Mouse (Mus musculus): Measurements from ENCODE around the gene Sec22b. TPM values are rescaled to one million over a fixed set of nuclear protein-coding genes. Genes with fewer than 3 reads are reported as not detected.

The Sec22b gene
- 120 and 136 TPM in 2 replicates for polyA plus RNA-seq (2014; fragmentation: Nextera tagmentation; extraction: Ambion mirVana)

DNA sequence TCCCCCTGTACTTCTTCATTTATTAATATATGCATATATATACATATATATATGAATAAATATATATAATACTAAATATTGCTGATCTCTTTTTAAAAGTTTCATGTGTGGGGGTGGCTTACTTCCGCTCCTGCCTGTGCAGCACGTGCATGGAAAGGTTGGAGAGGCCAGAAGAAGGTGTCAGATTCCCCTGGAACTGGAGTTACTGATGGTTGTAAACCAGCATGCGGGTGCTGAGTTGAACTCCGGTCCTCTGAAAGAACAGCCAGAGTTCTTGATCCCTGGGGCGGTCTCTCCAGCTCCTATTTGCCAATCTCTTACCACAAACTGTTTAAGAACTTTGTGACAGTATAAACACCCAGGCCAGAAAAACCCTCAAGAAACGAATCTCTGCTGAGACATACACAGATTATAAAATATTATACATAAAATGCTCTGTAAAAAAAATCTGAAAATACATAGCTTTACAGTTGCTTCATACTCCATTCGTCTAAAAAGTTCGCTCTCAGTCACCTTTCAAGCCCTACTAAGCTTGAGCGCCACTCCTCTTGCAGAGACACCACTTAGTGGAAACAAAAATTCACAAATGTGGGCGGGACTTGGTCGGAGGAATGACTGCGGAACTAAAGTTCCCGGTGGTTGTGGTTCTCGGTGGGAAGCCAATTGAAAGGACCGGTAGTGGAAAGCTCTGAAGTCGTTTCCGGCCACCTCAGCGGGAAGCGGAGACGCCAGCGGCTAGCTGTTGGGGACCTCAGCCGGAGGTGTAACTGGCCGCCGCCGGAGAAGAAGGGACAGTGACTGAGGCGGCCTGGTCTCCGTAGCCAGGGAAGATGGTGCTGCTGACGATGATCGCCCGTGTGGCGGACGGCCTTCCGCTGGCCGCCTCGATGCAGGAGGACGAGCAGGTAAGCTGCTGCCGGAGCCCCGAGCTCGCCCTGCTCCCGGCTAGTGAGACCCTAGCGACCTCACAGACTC lies at the start of gene Sec22b:
Gene Sec22b (plus strand): TSS at position 675 of the 975 bp plus-strand sequence.
- WGBS, result 1% methylated on average over 41 of the region's 41 CpGs
- H3K27ac ChIP-seq (ENCODE audit: low read depth, low read length), result peak within 1 kb of the TSS; percentile 44; the same call in 1 of the 2 replicates

GRCm38 (mm10) chr3:97851803-97852202 lies 49.2 kb upstream of the Sec22b start:
- H3K27ac ChIP-seq (ENCODE audit: low read depth, low read length), result no peak overlapping the region
- no peak overlapping the region for H3K9ac ChIP-seq (ENCODE audit: low read depth, low read length)
- H3K27me3 ChIP-seq (ENCODE audit: control insufficient read depth, insufficient read depth, low read length), result no peaks in the 10 kb centered on the region
- ATAC-seq (ENCODE audit: low FRiP score, low TSS enrichment), result no peak
- no peak overlapping the region for H3K4me3 ChIP-seq (ENCODE audit: low read length)
- no peaks in the 10 kb centered on the region for H3K36me3 ChIP-seq (ENCODE audit: control insufficient read depth, insufficient read depth, low read length)
- H3K4me1 ChIP-seq (ENCODE audit: control insufficient read depth, insufficient read depth, low read length), result no peaks in the 10 kb centered on the region
- no peak overlapping the region for H3K4me2 ChIP-seq (replicated peaks; ENCODE audit: low read depth, low read length)
- WGBS, result 80% methylated on average over 2 of the region's 2 CpGs
- H3K9me3 ChIP-seq (ENCODE audit: control insufficient read depth, low read length), result no peaks in the 10 kb centered on the region

More for the DNA sequence above, at the start of gene Sec22b:
- no peaks in the 10 kb centered on the region for H3K27me3 ChIP-seq (ENCODE audit: control insufficient read depth, insufficient read depth, low read length)
- H3K36me3 ChIP-seq (ENCODE audit: control insufficient read depth, insufficient read depth, low read length), result no peaks in the 10 kb centered on the region
- no peaks in the 10 kb centered on the region for H3K9me3 ChIP-seq (ENCODE audit: control insufficient read depth, low read length)
- peak within 1 kb of the TSS; percentile 91 for H3K9ac ChIP-seq (ENCODE audit: low read depth, low read length)
- peak within 1 kb of the TSS; percentile 88 for H3K4me3 ChIP-seq (ENCODE audit: low read length)
- ATAC-seq (ENCODE audit: low FRiP score, low TSS enrichment), result peak; percentile 88
- H3K4me2 ChIP-seq (replicated peaks; ENCODE audit: low read depth, low read length), result peak within 1 kb of the TSS; percentile 88
- H3K4me1 ChIP-seq (ENCODE audit: control insufficient read depth, insufficient read depth, low read length), result peaks cover 12% of the 10 kb centered on the region

GRCm38 (mm10) chr3:97854575-97855384 lies 46.2 kb upstream of the Sec22b start:
- no peak overlapping the region for H3K4me3 ChIP-seq (ENCODE audit: low read length)

DNA sequence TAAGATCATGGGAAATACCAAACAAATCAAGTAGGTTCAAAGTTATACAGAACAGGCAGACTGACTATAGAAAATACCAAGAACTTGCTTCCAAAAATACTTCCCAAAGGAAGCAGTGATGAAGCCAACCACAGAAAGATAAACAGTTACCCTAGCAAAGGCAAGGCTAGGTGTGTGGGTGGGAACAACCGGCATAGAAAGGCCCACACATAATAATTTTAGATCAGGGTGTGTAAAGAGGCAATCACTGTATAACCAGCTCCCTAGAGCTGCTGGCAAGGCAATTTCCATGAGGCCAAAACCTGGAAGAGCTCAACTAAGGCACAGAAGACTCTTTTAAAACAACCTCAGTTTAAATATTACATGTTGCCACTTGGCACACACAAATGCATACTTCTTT lies 41.6 kb upstream of the Sec22b start:
- Histone ChIP-seq H3K4me2 (replicated peaks; ENCODE audit: low read depth, low read length) (no peak overlapping the region), H3K9ac (ENCODE audit: low read depth, low read length) (no peak overlapping the region), H3K4me3 (ENCODE audit: low read length) (no peak overlapping the region), H3K27ac (ENCODE audit: low read depth, low read length) (no peak overlapping the region), H3K27me3 (ENCODE audit: control insufficient read depth, insufficient read depth, low read length) (no peaks in the 10 kb centered on the region), H3K9me3 (ENCODE audit: control insufficient read depth, low read length) (no peaks in the 10 kb centered on the region), H3K36me3 (ENCODE audit: control insufficient read depth, insufficient read depth, low read length) (no peaks in the 10 kb centered on the region), H3K4me1 (ENCODE audit: control insufficient read depth, insufficient read depth, low read length) (no peaks in the 10 kb centered on the region)
- WGBS, result 54% methylated on average over 1 of the region's 1 CpGs
- no peak for ATAC-seq (ENCODE audit: low FRiP score, low TSS enrichment)

More at GRCm38 (mm10) chr3:97854575-97855384, 46.2 kb upstream of the Sec22b start:
- no peaks in the 10 kb centered on the region for H3K9me3 ChIP-seq (ENCODE audit: control insufficient read depth, low read length)
- H3K9ac ChIP-seq (ENCODE audit: low read depth, low read length), result no peak overlapping the region
- WGBS, result 83% methylated on average over 9 of the region's 9 CpGs
- no peak overlapping the region for H3K4me2 ChIP-seq (replicated peaks; ENCODE audit: low read depth, low read length)
- no peaks in the 10 kb centered on the region for H3K4me1 ChIP-seq (ENCODE audit: control insufficient read depth, insufficient read depth, low read length)
- ATAC-seq (ENCODE audit: low FRiP score, low TSS enrichment), result no peak
- no peaks in the 10 kb centered on the region for H3K27me3 ChIP-seq (ENCODE audit: control insufficient read depth, insufficient read depth, low read length)
- no peaks in the 10 kb centered on the region for H3K36me3 ChIP-seq (ENCODE audit: control insufficient read depth, insufficient read depth, low read length)
- no peak overlapping the region for H3K27ac ChIP-seq (ENCODE audit: low read depth, low read length)

GRCm38 (mm10) chr3:97860820-97861451 lies 40.1 kb upstream of the Sec22b start:
- H3K4me1 ChIP-seq (ENCODE audit: control insufficient read depth, insufficient read depth, low read length), result no peaks in the 10 kb centered on the region
- H3K27me3 ChIP-seq (ENCODE audit: control insufficient read depth, insufficient read depth, low read length), result 0 out of 2 replicates have a peak, but pooled peaks cover 3% of the 10 kb centered on the region
- H3K4me3 ChIP-seq (ENCODE audit: low read length), result no peak overlapping the region
- no peak overlapping the region for H3K4me2 ChIP-seq (replicated peaks; ENCODE audit: low read depth, low read length)
- H3K9me3 ChIP-seq (ENCODE audit: control insufficient read depth, low read length), result no peaks in the 10 kb centered on the region
- no peak overlapping the region for H3K9ac ChIP-seq (ENCODE audit: low read depth, low read length)
- 92% methylated on average over 7 of the region's 7 CpGs for WGBS
- H3K27ac ChIP-seq (ENCODE audit: low read depth, low read length), result no peak overlapping the region
- no peaks in the 10 kb centered on the region for H3K36me3 ChIP-seq (ENCODE audit: control insufficient read depth, insufficient read depth, low read length)
- no peak for ATAC-seq (ENCODE audit: low FRiP score, low TSS enrichment)

DNA sequence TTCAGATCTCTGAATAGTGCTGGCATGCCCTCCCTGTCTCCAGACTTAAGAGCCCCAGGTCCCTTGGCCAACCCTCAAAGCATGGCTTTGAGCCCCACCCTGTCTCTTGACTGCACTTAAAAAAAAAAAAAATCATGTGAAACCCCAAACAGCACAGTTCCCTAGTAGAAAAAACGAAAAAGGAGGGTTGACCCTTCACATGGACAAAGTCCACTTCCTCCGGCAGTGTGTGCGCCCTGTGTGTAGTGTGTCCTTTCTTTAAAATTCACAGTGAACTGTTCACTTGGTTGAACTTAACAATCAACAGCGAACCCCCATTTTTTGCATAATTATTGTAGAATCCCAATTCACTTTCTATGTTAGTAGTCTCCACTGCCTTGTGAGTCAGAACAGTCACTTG lies 34.3 kb upstream of the Sec22b start:
- WGBS, result 58% methylated on average over 4 of the region's 4 CpGs
- Histone ChIP-seq H3K4me1 (ENCODE audit: control insufficient read depth, insufficient read depth, low read length) (0 out of 2 replicates have a peak, but pooled peaks cover 6% of the 10 kb centered on the region), H3K4me3 (ENCODE audit: low read length) (no peak overlapping the region), H3K9me3 (ENCODE audit: control insufficient read depth, low read length) (no peaks in the 10 kb centered on the region), H3K27me3 (ENCODE audit: control insufficient read depth, insufficient read depth, low read length) (peaks cover 21% of the 10 kb centered on the region), H3K36me3 (ENCODE audit: control insufficient read depth, insufficient read depth, low read length) (no peaks in the 10 kb centered on the region), H3K9ac (ENCODE audit: low read depth, low read length) (no peak overlapping the region), H3K4me2 (replicated peaks; ENCODE audit: low read depth, low read length) (peak overlapping the region; percentile 93; the same call in 1 of the 2 replicates), H3K27ac (ENCODE audit: low read depth, low read length) (no peak overlapping the region)
- no peak for ATAC-seq (ENCODE audit: low FRiP score, low TSS enrichment)

- peak overlapping the region; percentile 56 for H3K9ac ChIP-seq (ENCODE audit: low read depth, low read length)
- no peaks in the 10 kb centered on the region for H3K36me3 ChIP-seq (ENCODE audit: control insufficient read depth, insufficient read depth, low read length)
- peak overlapping the region; percentile 93 for H3K4me2 ChIP-seq (replicated peaks; ENCODE audit: low read depth, low read length)
- H3K27ac ChIP-seq (ENCODE audit: low read depth, low read length), result no peak overlapping the region
- 2% methylated on average over 28 of the region's 28 CpGs for WGBS
- H3K4me3 ChIP-seq (ENCODE audit: low read length), result peak overlapping the region; percentile 49
- ATAC-seq (ENCODE audit: low FRiP score, low TSS enrichment), result peak; percentile 60
- 0 out of 2 replicates have a peak, but pooled peaks cover 6% of the 10 kb centered on the region for H3K4me1 ChIP-seq (ENCODE audit: control insufficient read depth, insufficient read depth, low read length)
- peaks cover 21% of the 10 kb centered on the region for H3K27me3 ChIP-seq (ENCODE audit: control insufficient read depth, insufficient read depth, low read length)
- no peaks in the 10 kb centered on the region for H3K9me3 ChIP-seq (ENCODE audit: control insufficient read depth, low read length)
Observed at GRCm38 (mm10) chr3:97867221-97868023, 33.6 kb upstream of the Sec22b start.
